Mouse (Mus musculus) heart, postnatal 0 days (tissue): ENCODE measurements around the gene Hes5. TPM values are rescaled to one million over a fixed set of nuclear protein-coding genes. Genes with fewer than 3 reads are reported as not detected.

ENCODE experiments used
- ATAC-seq: fragments of 200-750 bp; cut with Nextera tagmentation; 2 replicates; pipeline ENCODE4 v1.8.0; 2017; ENCODE audit warnings: low read depth, moderate number of reproducible peaks, moderate library complexity; ENCODE audit not compliant: insufficient read depth
- DNase-seq: peaks from one replicate; pipeline ENCODE4 v3.0.0-alpha.2; 2016; ENCODE audit warnings: low spot score
- H3K27ac ChIP-seq: fragments of 300-500 bp; sonication (generic); 2 replicates; pipeline ENCODE4 v1.5.1; 2014; ENCODE audit warnings: low read depth, mild to moderate bottlenecking
- H3K27me3 ChIP-seq: fragments of 300-500 bp; sonication (generic); 2 replicates; pipeline ENCODE4 v1.6.1; 2014; ENCODE audit warnings: low read length, mixed read lengths; ENCODE audit not compliant: control insufficient read depth, insufficient read depth
- H3K36me3 ChIP-seq: fragments of 300-500 bp; sonication (generic); replicated peaks from 2 replicates; pipeline ENCODE4 v1.6.1; 2014; ENCODE audit warnings: low read length, mixed read lengths; ENCODE audit not compliant: control insufficient read depth, insufficient read depth
- H3K4me1 ChIP-seq: fragments of 300-500 bp; sonication (generic); 2 replicates; pipeline ENCODE4 v1.6.1; 2014; ENCODE audit warnings: antibody characterized with exemption; ENCODE audit not compliant: control insufficient read depth, insufficient read depth
- H3K4me2 ChIP-seq: fragments of 300-500 bp; sonication (generic); 2 replicates; pipeline ENCODE4 v1.6.1; 2014; ENCODE audit warnings: low read depth, mild to moderate bottlenecking, low read length, moderate library complexity
- H3K4me3 ChIP-seq: fragments of 300-500 bp; sonication (generic); 2 replicates; pipeline ENCODE4 v1.5.1; 2014; ENCODE audit warnings: low read depth, low read length
- H3K9ac ChIP-seq: fragments of 300-500 bp; sonication (generic); replicated peaks from 2 replicates; pipeline ENCODE4 v1.6.1; 2014; ENCODE audit warnings: low read depth, low read length, mixed read lengths
- H3K9me3 ChIP-seq: fragments of 300-500 bp; sonication (generic); replicated peaks from 2 replicates; pipeline ENCODE4 v1.6.1; 2016; ENCODE audit warnings: low read length; ENCODE audit not compliant: control insufficient read depth
- CTCF ChIP-seq: IDR thresholded peaks from 2 replicates; pipeline ENCODE4 v1.5.1; 2016; ENCODE audit warnings: antibody characterized with exemption, control low read depth, low read depth
- EP300 ChIP-seq: IDR thresholded peaks from 2 replicates; pipeline ENCODE4 v1.6.1; 2016; ENCODE audit warnings: antibody characterized with exemption, low read depth
- WGBS: fragments of 180-500 bp; shearing (Covaris S2); extraction: QIAGEN DNeasy Blood & Tissue Kit; methylation state at CpG from one replicate; pipeline ENCODE4 v1.1.7; 2014; 5-methylcytosine and 5-hydroxymethylcytosine counted together
- polyA plus RNA-seq: library from polyadenylated mRNA; unstranded; fragments of >200 nt; fragmentation: Nextera tagmentation; extraction: Ambion mirVana; gene quantifications from 2 replicates; pipeline ENCODE4 v1.2.1, GENCODE M21; 2015
- total RNA-seq: library from RNA; depleted of rRNA; stranded (reverse); fragments of >200 nt; gene quantifications from 2 replicates; pipeline ENCODE4 v1.2.3, GENCODE M21; 2014; ENCODE audit warnings: low replicate concordance

Gene Hes5
- total and polyA plus RNA-seq, 2 experiments from 2014 or later: not detected

GRCm38 (mm10) chr4:154972546-154972945, 11.8 kb downstream of the Hes5 start:
- H3K27me3 ChIP-seq: no peaks in the 10 kb centered on the region
- peaks cover 87% of the 10 kb centered on the region for H3K36me3 ChIP-seq
- H3K4me3 ChIP-seq: no peak overlapping the region
- ATAC-seq (no peak), DNase-seq (no peak)
- TF ChIP-seq EP300: no peak
- no peaks in the 10 kb centered on the region for H3K9me3 ChIP-seq
- H3K27ac ChIP-seq: no peak overlapping the region
- H3K4me2 ChIP-seq: no peak overlapping the region
- H3K9ac ChIP-seq: no peak overlapping the region
- WGBS: 94% methylated on average over 12 of the region's 12 CpGs
- H3K4me1 ChIP-seq: no peaks in the 10 kb centered on the region

GRCm38 (mm10) chr4:154974163-154974611, 13.5 kb downstream of the Hes5 start:
- H3K4me2 ChIP-seq: no peak overlapping the region
- no peak overlapping the region for H3K9ac ChIP-seq
- no peaks in the 10 kb centered on the region for H3K27me3 ChIP-seq
- DNase-seq (no peak), ATAC-seq (no peak)
- peaks cover 100% of the 10 kb centered on the region for H3K36me3 ChIP-seq
- WGBS: 71% methylated on average over 11 of the region's 11 CpGs
- no peak overlapping the region for H3K27ac ChIP-seq
- TF ChIP-seq CTCF (no peak), EP300 (no peak)
- no peak overlapping the region for H3K4me3 ChIP-seq
- H3K9me3 ChIP-seq: no peaks in the 10 kb centered on the region
- H3K4me1 ChIP-seq: no peaks in the 10 kb centered on the region

GRCm38 (mm10) chr4:154980110-154980509, 19.4 kb downstream of the Hes5 start:
- H3K27me3 ChIP-seq: 0 out of 2 replicates have a peak, but pooled peaks cover 12% of the 10 kb centered on the region
- WGBS: 95% methylated on average over 4 of the region's 4 CpGs
- no peaks in the 10 kb centered on the region for H3K9me3 ChIP-seq
- no peak overlapping the region for H3K4me2 ChIP-seq
- H3K36me3 ChIP-seq: peaks cover 65% of the 10 kb centered on the region
- H3K27ac ChIP-seq: no peak overlapping the region
- ATAC-seq: no peak
- TF ChIP-seq CTCF (peak; percentile 27), EP300 (no peak)
- no peaks in the 10 kb centered on the region for H3K4me1 ChIP-seq
- no peak overlapping the region for H3K4me3 ChIP-seq
- no peak for DNase-seq
- no peak overlapping the region for H3K9ac ChIP-seq

GRCm38 (mm10) chr4:154981076-154981475, 20.4 kb downstream of the Hes5 start:
- Histone ChIP-seq H3K27me3 (0 out of 2 replicates have a peak, but pooled peaks cover 12% of the 10 kb centered on the region), H3K9ac (no peak overlapping the region), H3K9me3 (no peaks in the 10 kb centered on the region), H3K4me1 (peaks cover 2% of the 10 kb centered on the region; the same call in 1 of the 2 replicates), H3K36me3 (peaks cover 55% of the 10 kb centered on the region), H3K4me2 (no peak overlapping the region), H3K4me3 (no peak overlapping the region), H3K27ac (no peak overlapping the region)
- DNase-seq (no peak), ATAC-seq (0 out of 2 replicates have a peak, but pooled peaks have one; percentile 4)
- TF ChIP-seq CTCF: no peak
- no peak for TF ChIP-seq EP300
- whole genome bisulfite sequencing: 81% methylated on average over 6 of the region's 6 CpGs

GRCm38 (mm10) chr4:154981530-154981929, 20.8 kb downstream of the Hes5 start:
- Histone ChIP-seq H3K4me1 (peaks cover 2% of the 10 kb centered on the region; the same call in 1 of the 2 replicates), H3K4me3 (no peak overlapping the region), H3K27me3 (0 out of 2 replicates have a peak, but pooled peaks cover 12% of the 10 kb centered on the region), H3K27ac (no peak overlapping the region), H3K4me2 (no peak overlapping the region), H3K36me3 (peaks cover 50% of the 10 kb centered on the region), H3K9ac (no peak overlapping the region), H3K9me3 (no peaks in the 10 kb centered on the region)
- TF ChIP-seq EP300 (no peak), CTCF (peak; percentile 64)
- peak; percentile 61 for DNase-seq
- peak; percentile 50 for ATAC-seq
- WGBS: 21% methylated on average over 7 of the region's 7 CpGs
